Mouse (Mus musculus): ENCODE data around the gene Pcdh15. TPM values are rescaled to one million over a fixed set of nuclear protein-coding genes. Genes with fewer than 3 reads are reported as not detected.

Pcdh15 gene
- 14.2 and 17.4 TPM in 2 replicates for polyA plus RNA-seq (2015; fragmentation: Nextera tagmentation; extraction: Ambion mirVana)

- peaks cover 33% of the 10 kb centered on the region for H3K4me1 ChIP-seq
- H3K27me3 ChIP-seq (replicated peaks): 0 out of 2 replicates have a peak, but pooled peaks cover 6% of the 10 kb centered on the region
- H3K27ac ChIP-seq (replicated peaks): peak within 1 kb of the TSS; percentile 80
- no peaks in the 10 kb centered on the region for H3K36me3 ChIP-seq
- H3K4me2 ChIP-seq: peak within 1 kb of the TSS; percentile 91
- peak within 1 kb of the TSS; percentile 77 for H3K9ac ChIP-seq (replicated peaks)
- no peaks in the 10 kb centered on the region for H3K9me3 ChIP-seq (replicated peaks)
- peak; percentile 45; the same call in 1 of the 2 replicates for ATAC-seq (ENCODE audit: low FRiP score)
- WGBS: under 1% methylated on average over 79 of the region's 79 CpGs
- H3K4me3 ChIP-seq (replicated peaks): peak within 1 kb of the TSS; percentile 74
These were observed at the start of gene Pcdh15 for GRCm38 (mm10) chr10:73098966-73099845. Pcdh15 (plus strand) TSS chr10:73099342.

GRCm38 (mm10) chr10:73052074-73052473, 47.1 kb upstream of the Pcdh15 start:
- 88% methylated on average over 6 of the region's 6 CpGs for WGBS
- Histone ChIP-seq H3K4me2 (no peak overlapping the region), H3K36me3 (no peaks in the 10 kb centered on the region), H3K9ac (replicated peaks) (no peak overlapping the region), H3K4me1 (no peaks in the 10 kb centered on the region), H3K27me3 (replicated peaks) (no peaks in the 10 kb centered on the region), H3K27ac (replicated peaks) (no peak overlapping the region), H3K4me3 (replicated peaks) (no peak overlapping the region), H3K9me3 (replicated peaks) (no peaks in the 10 kb centered on the region)
- ATAC-seq (ENCODE audit: low FRiP score): no peak

DNA sequence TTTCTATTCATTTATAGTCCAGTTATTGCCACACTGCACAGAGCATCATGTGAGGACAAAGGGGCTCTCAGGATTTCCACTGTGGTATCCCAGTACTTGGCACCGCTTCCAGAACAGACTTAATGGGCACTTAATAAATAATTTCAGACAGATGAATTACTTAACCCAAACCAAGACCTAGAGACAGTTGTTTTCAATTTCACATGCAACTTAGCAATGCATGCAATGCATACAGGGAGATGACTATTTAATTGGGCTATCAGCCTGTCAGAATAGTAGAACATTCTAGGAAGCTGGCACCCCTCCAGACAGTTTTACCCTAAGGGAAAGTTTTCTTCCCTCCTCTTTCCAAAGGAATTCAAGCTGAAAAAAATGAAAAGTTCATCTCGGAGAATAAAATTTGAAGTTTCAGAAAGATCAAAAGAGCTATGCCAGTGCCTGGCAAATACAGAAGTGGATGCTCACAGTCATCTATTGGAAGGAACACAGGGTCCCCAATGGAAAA, 39.4 kb upstream of the Pcdh15 start:
- H3K36me3 ChIP-seq: no peaks in the 10 kb centered on the region
- no peaks in the 10 kb centered on the region for H3K9me3 ChIP-seq (replicated peaks)
- no peak overlapping the region for H3K4me2 ChIP-seq
- 60% methylated on average over 2 of the region's 2 CpGs for WGBS
- H3K4me3 ChIP-seq (replicated peaks): no peak overlapping the region
- no peak for ATAC-seq (ENCODE audit: low FRiP score)
- no peaks in the 10 kb centered on the region for H3K27me3 ChIP-seq (replicated peaks)
- H3K27ac ChIP-seq (replicated peaks): no peak overlapping the region
- H3K9ac ChIP-seq (replicated peaks): no peak overlapping the region
- no peaks in the 10 kb centered on the region for H3K4me1 ChIP-seq

DNA sequence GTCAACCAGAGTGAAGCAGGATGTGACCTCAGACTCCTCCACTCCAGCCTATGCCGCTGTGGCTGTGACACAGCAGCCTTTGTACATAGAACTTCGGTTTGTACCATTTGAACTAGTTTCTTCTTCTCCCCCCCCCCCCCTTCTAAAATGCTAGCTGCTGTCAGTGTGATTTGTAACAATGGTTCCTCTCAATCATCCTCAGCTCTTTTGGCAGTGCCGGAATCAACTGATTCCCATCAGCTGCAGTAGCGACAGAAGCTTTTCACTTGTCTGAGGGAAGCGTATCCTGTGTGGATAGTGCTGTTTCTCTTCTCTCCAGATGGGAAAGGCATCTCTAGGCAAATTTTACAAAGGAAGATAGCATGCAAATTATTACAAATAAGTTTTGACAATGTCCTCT, 12.4 kb upstream of the Pcdh15 start:
- no peak overlapping the region for H3K4me2 ChIP-seq
- no peaks in the 10 kb centered on the region for H3K9me3 ChIP-seq (replicated peaks)
- no peak overlapping the region for H3K9ac ChIP-seq (replicated peaks)
- WGBS: 79% methylated on average over 5 of the region's 5 CpGs
- H3K27me3 ChIP-seq (replicated peaks): 0 out of 2 replicates have a peak, but pooled peaks cover 2% of the 10 kb centered on the region
- no peak overlapping the region for H3K27ac ChIP-seq (replicated peaks)
- no peaks in the 10 kb centered on the region for H3K4me1 ChIP-seq
- no peak for ATAC-seq (ENCODE audit: low FRiP score)
- no peaks in the 10 kb centered on the region for H3K36me3 ChIP-seq
- no peak overlapping the region for H3K4me3 ChIP-seq (replicated peaks)

- no peaks in the 10 kb centered on the region for H3K36me3 ChIP-seq
- H3K9me3 ChIP-seq (replicated peaks): no peaks in the 10 kb centered on the region
- WGBS: 1% methylated on average over 17 of the region's 17 CpGs
- peak overlapping the region; percentile 74 for H3K4me3 ChIP-seq (replicated peaks)
- H3K4me2 ChIP-seq: peak overlapping the region; percentile 91
- peak overlapping the region; percentile 63 for H3K9ac ChIP-seq (replicated peaks)
- peaks cover 33% of the 10 kb centered on the region for H3K4me1 ChIP-seq
- 0 out of 2 replicates have a peak, but pooled peaks cover 6% of the 10 kb centered on the region for H3K27me3 ChIP-seq (replicated peaks)
- peak; percentile 81 for ATAC-seq (ENCODE audit: low FRiP score)
- peak overlapping the region; percentile 66 for H3K27ac ChIP-seq (replicated peaks)
These were observed 2.5 kb upstream of the Pcdh15 start for GRCm38 (mm10) chr10:73096531-73097135.

GRCm38 (mm10) chr10:73097176-73097575, 2.0 kb upstream of the Pcdh15 start:
- WGBS: 2% methylated on average over 7 of the region's 7 CpGs
- Histone ChIP-seq H3K27ac (replicated peaks) (peak overlapping the region; percentile 66), H3K9ac (replicated peaks) (peak overlapping the region; percentile 63), H3K27me3 (replicated peaks) (0 out of 2 replicates have a peak, but pooled peaks cover 6% of the 10 kb centered on the region), H3K4me1 (peaks cover 33% of the 10 kb centered on the region), H3K4me2 (peak overlapping the region; percentile 91), H3K4me3 (replicated peaks) (peak overlapping the region; percentile 74), H3K9me3 (replicated peaks) (no peaks in the 10 kb centered on the region), H3K36me3 (no peaks in the 10 kb centered on the region)
- ATAC-seq (ENCODE audit: low FRiP score): peak; percentile 70

DNA sequence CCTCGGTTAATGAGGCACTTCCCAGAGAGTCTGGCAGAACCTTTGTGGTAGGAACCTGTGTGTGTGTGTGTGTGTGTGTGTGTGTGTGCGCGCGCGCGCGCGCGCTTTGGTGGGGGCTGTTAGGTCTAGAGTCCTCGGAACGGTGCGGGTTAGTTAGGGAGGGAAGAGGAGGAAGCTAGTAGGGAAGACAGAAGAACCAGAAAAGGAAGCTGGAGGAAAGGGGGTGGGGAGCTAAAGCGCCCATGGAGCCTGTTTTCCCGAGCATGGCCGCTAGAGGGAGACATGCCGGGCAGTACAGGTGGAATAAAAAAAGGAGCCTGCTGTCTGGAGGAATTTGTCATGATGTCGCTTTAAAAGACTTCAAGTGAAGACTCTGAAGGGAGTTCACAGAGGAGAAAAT, 1.2 kb upstream of the Pcdh15 start:
- no peaks in the 10 kb centered on the region for H3K9me3 ChIP-seq (replicated peaks)
- no peak overlapping the region for H3K27ac ChIP-seq (replicated peaks)
- 0% methylated on average over 17 of the region's 17 CpGs for WGBS
- H3K4me3 ChIP-seq (replicated peaks): peak overlapping the region; percentile 74
- peaks cover 33% of the 10 kb centered on the region for H3K4me1 ChIP-seq
- 0 out of 2 replicates have a peak, but pooled peaks cover 6% of the 10 kb centered on the region for H3K27me3 ChIP-seq (replicated peaks)
- peak overlapping the region; percentile 29; the same call in 1 of the 2 replicates for H3K9ac ChIP-seq (replicated peaks)
- ATAC-seq (ENCODE audit: low FRiP score): peak; percentile 59; the same call in 1 of the 2 replicates
- H3K36me3 ChIP-seq: no peaks in the 10 kb centered on the region
- H3K4me2 ChIP-seq: peak overlapping the region; percentile 91

- ATAC-seq (ENCODE audit: low FRiP score): peak; percentile 55; the same call in 1 of the 2 replicates
- under 1% methylated on average over 37 of the region's 37 CpGs for WGBS
- peak overlapping the region; percentile 91 for H3K4me2 ChIP-seq
- peak overlapping the region; percentile 77 for H3K9ac ChIP-seq (replicated peaks)
- H3K9me3 ChIP-seq (replicated peaks): no peaks in the 10 kb centered on the region
- H3K27me3 ChIP-seq (replicated peaks): 0 out of 2 replicates have a peak, but pooled peaks cover 6% of the 10 kb centered on the region
- H3K27ac ChIP-seq (replicated peaks): peak overlapping the region; percentile 80
- H3K36me3 ChIP-seq: no peaks in the 10 kb centered on the region
- peak overlapping the region; percentile 74 for H3K4me3 ChIP-seq (replicated peaks)
- H3K4me1 ChIP-seq: peaks cover 33% of the 10 kb centered on the region
These were observed 702 bp downstream of the Pcdh15 start for GRCm38 (mm10) chr10:73099846-73100241.

DNA sequence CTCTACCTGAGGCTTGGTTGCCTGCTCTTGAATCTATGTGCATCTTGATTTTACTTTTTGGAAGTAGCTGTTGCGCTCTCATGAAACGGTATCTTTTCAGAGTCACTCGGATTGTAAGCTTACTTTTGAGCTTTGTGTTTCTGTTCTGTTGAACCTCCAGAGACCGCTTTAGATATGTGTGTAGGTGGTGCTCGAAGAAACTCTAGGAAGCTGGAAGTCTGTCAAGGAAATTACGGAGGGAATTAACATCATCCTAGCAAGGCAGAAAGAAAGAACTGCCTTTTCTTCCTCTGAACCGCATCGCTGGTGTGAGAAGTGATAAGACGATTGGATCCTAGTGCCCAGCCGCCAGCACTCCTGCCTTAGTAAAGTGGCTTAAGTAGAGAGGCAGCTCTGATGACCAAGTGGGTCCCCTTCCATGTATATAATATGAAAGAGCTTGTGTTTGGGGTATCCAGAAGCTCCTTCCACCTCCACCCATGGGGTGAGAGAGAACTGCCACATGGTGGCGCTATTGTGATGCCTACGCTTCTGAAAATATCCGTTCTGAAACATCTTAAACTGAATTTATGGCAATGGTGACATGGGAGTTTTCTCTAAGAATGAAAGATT, 4.3 kb downstream of the Pcdh15 start:
- no peak overlapping the region for H3K9ac ChIP-seq (replicated peaks)
- WGBS: 79% methylated on average over 13 of the region's 13 CpGs
- no peak overlapping the region for H3K4me2 ChIP-seq
- no peak for ATAC-seq (ENCODE audit: low FRiP score)
- H3K9me3 ChIP-seq (replicated peaks): no peaks in the 10 kb centered on the region
- H3K4me1 ChIP-seq: peaks cover 11% of the 10 kb centered on the region; the same call in 1 of the 2 replicates
- no peaks in the 10 kb centered on the region for H3K36me3 ChIP-seq
- H3K4me3 ChIP-seq (replicated peaks): no peak overlapping the region
- H3K27me3 ChIP-seq (replicated peaks): 0 out of 2 replicates have a peak, but pooled peaks cover 3% of the 10 kb centered on the region
- H3K27ac ChIP-seq (replicated peaks): no peak overlapping the region

DNA sequence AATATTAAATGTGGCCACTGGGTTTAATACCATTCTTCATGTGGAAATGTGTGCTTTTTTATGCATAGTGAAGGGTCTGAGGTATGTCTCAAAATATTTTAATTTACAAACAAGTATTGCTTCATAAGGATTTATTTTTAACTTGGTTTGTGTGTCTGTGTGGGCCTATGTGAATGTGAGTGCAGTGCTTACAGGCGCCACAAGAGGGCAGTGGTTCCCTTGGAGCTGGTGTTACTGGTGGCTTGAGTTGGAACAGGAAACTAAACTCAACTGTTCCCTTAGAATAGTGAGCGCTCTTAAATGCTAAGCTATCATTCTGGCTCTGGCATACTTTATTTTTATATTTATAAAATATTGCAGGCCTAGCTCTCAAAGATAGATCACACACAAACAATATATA, 6.8 kb downstream of the Pcdh15 start:
- ATAC-seq (ENCODE audit: low FRiP score): no peak
- H3K9me3 ChIP-seq (replicated peaks): no peaks in the 10 kb centered on the region
- no peaks in the 10 kb centered on the region for H3K27me3 ChIP-seq (replicated peaks)
- H3K9ac ChIP-seq (replicated peaks): no peak overlapping the region
- no peaks in the 10 kb centered on the region for H3K36me3 ChIP-seq
- no peak overlapping the region for H3K4me2 ChIP-seq
- H3K4me3 ChIP-seq (replicated peaks): no peak overlapping the region
- no peak overlapping the region for H3K27ac ChIP-seq (replicated peaks)
- no peaks in the 10 kb centered on the region for H3K4me1 ChIP-seq
- WGBS: 52% methylated on average over 2 of the region's 2 CpGs

- no peaks in the 10 kb centered on the region for H3K27me3 ChIP-seq (replicated peaks)
- no peak overlapping the region for H3K4me3 ChIP-seq (replicated peaks)
- H3K9me3 ChIP-seq (replicated peaks): no peaks in the 10 kb centered on the region
- no peaks in the 10 kb centered on the region for H3K4me1 ChIP-seq
- WGBS: 73% methylated on average over 3 of the region's 3 CpGs
- ATAC-seq (ENCODE audit: low FRiP score): no peak
- H3K4me2 ChIP-seq: no peak overlapping the region
- no peaks in the 10 kb centered on the region for H3K36me3 ChIP-seq
- H3K27ac ChIP-seq (replicated peaks): no peak overlapping the region
- H3K9ac ChIP-seq (replicated peaks): no peak overlapping the region
These were observed 38.8 kb downstream of the Pcdh15 start for GRCm38 (mm10) chr10:73137985-73138384.
